Mouse (Mus musculus): ENCODE data around the gene Trub2.

The Trub2 gene

GRCm38 (mm10) chr2:29738799-29739198 lies 49.5 kb downstream of the Trub2 start:
- in situ Hi-C loops (cut with MboI; ENCODE audit: low pct_unique_long_range_greater_than_20kb in 1 of 2, low sequenced_read_pairs in 2 of 2, unreplicated experiment in 1 of 2), result no loop called here

- in situ Hi-C loops (cut with MboI; ENCODE audit: low pct_unique_long_range_greater_than_20kb in 1 of 2, low sequenced_read_pairs in 2 of 2, unreplicated experiment in 1 of 2), result no loop called here
These were observed 50.9 kb downstream of the Trub2 start for GRCm38 (mm10) chr2:29737209-29737925.

GRCm38 (mm10) chr2:29735708-29736107 lies 52.6 kb downstream of the Trub2 start:
- in situ Hi-C loops (cut with MboI; ENCODE audit: low pct_unique_long_range_greater_than_20kb in 1 of 2, low sequenced_read_pairs in 2 of 2, unreplicated experiment in 1 of 2), result no loop called here

- in situ Hi-C loops (cut with MboI; ENCODE audit: low pct_unique_long_range_greater_than_20kb in 1 of 2, low sequenced_read_pairs in 2 of 2, unreplicated experiment in 1 of 2), result no loop called here
These were observed 55.0 kb downstream of the Trub2 start for GRCm38 (mm10) chr2:29733348-29733747.

GRCm38 (mm10) chr2:29732559-29732958 lies 55.7 kb downstream of the Trub2 start:
- in situ Hi-C loops (cut with MboI; ENCODE audit: low pct_unique_long_range_greater_than_20kb in 1 of 2, low sequenced_read_pairs in 2 of 2, unreplicated experiment in 1 of 2), result no loop called here

GRCm38 (mm10) chr2:29731545-29731944 lies 56.8 kb downstream of the Trub2 start:
- in situ Hi-C loops (cut with MboI; ENCODE audit: low pct_unique_long_range_greater_than_20kb in 1 of 2, low sequenced_read_pairs in 2 of 2, unreplicated experiment in 1 of 2), result no loop called here

- in situ Hi-C loops (cut with MboI; ENCODE audit: low pct_unique_long_range_greater_than_20kb in 1 of 2, low sequenced_read_pairs in 2 of 2, unreplicated experiment in 1 of 2), result no loop called here
These were observed 58.8 kb downstream of the Trub2 start for GRCm38 (mm10) chr2:29729500-29729899.

- in situ Hi-C loops (cut with MboI; ENCODE audit: low pct_unique_long_range_greater_than_20kb in 1 of 2, low sequenced_read_pairs in 2 of 2, unreplicated experiment in 1 of 2), result no loop called here
These were observed 63.5 kb downstream of the Trub2 start for GRCm38 (mm10) chr2:29724664-29725365.

- in situ Hi-C loops (cut with MboI; ENCODE audit: low pct_unique_long_range_greater_than_20kb in 1 of 2, low sequenced_read_pairs in 2 of 2, unreplicated experiment in 1 of 2), result no loop called here
These were observed 65.2 kb downstream of the Trub2 start for GRCm38 (mm10) chr2:29723132-29723531.

GRCm38 (mm10) chr2:29718581-29718980 lies 69.7 kb downstream of the Trub2 start:
- in situ Hi-C loops (cut with MboI; ENCODE audit: low pct_unique_long_range_greater_than_20kb in 1 of 2, low sequenced_read_pairs in 2 of 2, unreplicated experiment in 1 of 2), result no loop called here

GRCm38 (mm10) chr2:29716691-29717090 lies 71.6 kb downstream of the Trub2 start:
- in situ Hi-C loops (cut with MboI; ENCODE audit: low pct_unique_long_range_greater_than_20kb in 1 of 2, low sequenced_read_pairs in 2 of 2, unreplicated experiment in 1 of 2), result no loop called here

GRCm38 (mm10) chr2:29716143-29716542 lies 72.2 kb downstream of the Trub2 start:
- in situ Hi-C loops (cut with MboI; ENCODE audit: low pct_unique_long_range_greater_than_20kb in 1 of 2, low sequenced_read_pairs in 2 of 2, unreplicated experiment in 1 of 2), result no loop called here

- in situ Hi-C loops (cut with MboI; ENCODE audit: low pct_unique_long_range_greater_than_20kb in 1 of 2, low sequenced_read_pairs in 2 of 2, unreplicated experiment in 1 of 2), result no loop called here
These were observed 74.2 kb downstream of the Trub2 start for GRCm38 (mm10) chr2:29714127-29714526.

GRCm38 (mm10) chr2:29713501-29713900 lies 74.8 kb downstream of the Trub2 start:
- in situ Hi-C loops (cut with MboI; ENCODE audit: low pct_unique_long_range_greater_than_20kb in 1 of 2, low sequenced_read_pairs in 2 of 2, unreplicated experiment in 1 of 2), result no loop called here

- in situ Hi-C loops (cut with MboI; ENCODE audit: low pct_unique_long_range_greater_than_20kb in 1 of 2, low sequenced_read_pairs in 2 of 2, unreplicated experiment in 1 of 2), result no loop called here
These were observed 76.4 kb downstream of the Trub2 start for GRCm38 (mm10) chr2:29711877-29712276.
